Mouse (Mus musculus): ENCODE measurements around the gene Fam193a.
A peak's percentile ranks its signal among the peaks of the same experiment; 100 is the strongest.

The Fam193a gene

DNA sequence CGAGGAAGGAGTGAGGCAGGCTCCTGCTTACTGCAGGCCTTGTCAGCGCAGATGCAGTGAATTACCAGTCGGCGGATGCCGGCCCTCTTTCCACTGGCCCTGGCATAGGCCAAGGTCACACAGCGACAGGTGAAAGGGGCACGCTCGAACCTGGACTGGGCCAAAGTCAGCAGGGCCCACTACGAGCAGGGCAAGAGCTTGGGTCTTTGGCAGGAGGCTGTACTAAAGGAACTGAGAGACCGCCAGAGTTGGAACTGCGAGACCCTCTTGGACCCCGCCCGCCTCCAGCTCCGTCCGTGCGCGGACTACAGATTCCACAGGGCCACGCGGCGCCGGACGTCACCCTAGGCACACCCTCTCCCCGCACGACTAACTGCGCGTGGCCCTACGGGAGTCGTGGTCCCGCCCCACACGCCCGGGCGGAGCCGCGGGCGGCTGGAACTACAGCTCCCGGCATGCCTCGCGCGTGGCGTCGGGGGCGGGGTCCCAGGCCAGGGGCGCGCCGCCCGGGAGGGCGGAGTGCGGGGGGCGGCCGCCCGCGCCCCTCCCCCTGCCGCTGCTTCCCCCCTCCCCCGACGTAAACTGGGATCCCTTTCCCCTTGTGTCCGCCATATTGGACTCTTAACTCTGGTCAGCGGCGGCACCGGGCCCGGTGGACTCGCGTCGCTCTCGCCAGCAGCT lies at the start of gene Fam193a:
Fam193a (plus strand) TSS at position 593 of the 681 bp plus-strand sequence.
- peak; percentile 97 for DNase-seq (ENCODE audit: low spot score in 2 of 2)

DNA sequence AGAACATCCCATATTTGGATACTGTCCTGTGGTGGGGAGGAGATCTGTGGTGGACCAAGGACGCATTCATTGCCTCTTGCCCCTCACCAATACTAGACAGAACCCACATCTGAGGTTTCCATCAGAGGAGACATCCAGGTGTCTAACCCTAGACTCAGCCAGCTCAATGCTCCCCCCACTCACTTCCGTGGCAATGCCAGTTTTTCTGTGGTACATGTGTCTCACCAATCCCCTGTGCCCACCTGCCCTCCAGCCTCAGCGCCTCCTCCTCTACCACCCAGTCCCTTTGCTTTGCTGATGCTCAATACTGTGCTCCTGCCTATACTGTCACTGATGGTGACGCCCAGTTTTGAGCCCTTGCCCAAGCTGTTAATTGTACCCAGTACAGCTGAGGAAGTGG lies 48.5 kb upstream of the Fam193a start:
- no peak for DNase-seq (ENCODE audit: low spot score in 2 of 2)

- DNase-seq (ENCODE audit: low spot score in 2 of 2): no peak
Observed at GRCm38 (mm10) chr5:34325286-34325685, 44.4 kb upstream of the Fam193a start.

DNA sequence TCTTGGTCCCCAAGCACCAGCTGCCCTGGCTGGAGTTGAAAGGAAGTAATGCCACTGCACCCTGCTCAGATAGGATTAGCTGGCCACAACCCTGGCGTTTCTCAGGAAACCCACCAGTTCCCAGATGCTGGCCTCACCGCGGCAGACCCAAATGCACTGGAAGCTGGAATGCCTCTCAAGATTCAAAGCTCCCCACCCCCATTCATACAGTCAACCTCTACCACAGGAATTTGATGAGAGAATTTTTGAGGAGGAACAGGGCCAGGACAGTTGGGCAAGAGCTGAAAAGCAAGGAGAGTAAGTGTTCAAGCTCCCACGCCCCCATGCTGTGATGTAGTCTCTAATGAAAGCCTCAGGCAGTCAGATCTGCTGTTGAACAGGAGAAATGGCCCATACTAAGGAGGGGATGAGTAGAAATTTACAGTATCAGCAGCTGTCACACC lies 43.5 kb upstream of the Fam193a start:
- no peak for DNase-seq (ENCODE audit: low spot score in 2 of 2)

DNA sequence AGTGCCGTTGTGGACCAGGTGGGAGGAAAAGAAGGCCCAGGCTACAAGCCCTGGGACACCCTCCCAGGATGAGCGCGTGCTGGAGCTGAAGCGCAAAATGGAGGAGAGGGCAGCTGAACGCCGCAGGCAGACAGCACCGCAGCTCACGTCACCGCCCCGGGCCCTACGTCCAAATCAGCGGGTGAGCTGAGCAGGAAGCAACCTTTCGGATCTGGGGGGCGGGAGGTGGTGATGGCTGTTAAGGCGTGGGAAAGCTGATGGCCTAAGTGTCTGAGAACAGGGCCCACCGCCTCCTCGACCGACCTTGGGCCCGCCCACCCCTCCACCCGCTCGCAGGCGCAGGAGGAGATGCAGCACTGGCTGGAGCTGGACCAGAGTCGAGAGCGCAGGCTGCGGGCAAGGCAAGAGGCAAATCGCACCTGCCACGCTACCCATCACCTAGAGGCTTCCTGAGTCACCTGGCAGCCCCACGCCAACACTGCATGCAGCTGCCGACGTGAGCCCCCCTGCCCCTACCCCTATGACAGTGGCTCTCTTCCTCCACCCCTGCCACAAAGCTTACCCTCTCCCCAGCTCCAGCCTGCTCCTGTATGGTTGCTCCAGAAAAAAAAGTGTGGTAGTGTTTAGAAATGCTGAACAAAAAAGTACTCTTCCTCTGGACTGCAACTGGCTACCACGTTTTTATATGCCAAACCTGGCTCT lies 42.7 kb upstream of the Fam193a start:
- no peak for DNase-seq (ENCODE audit: low spot score in 2 of 2)

DNA sequence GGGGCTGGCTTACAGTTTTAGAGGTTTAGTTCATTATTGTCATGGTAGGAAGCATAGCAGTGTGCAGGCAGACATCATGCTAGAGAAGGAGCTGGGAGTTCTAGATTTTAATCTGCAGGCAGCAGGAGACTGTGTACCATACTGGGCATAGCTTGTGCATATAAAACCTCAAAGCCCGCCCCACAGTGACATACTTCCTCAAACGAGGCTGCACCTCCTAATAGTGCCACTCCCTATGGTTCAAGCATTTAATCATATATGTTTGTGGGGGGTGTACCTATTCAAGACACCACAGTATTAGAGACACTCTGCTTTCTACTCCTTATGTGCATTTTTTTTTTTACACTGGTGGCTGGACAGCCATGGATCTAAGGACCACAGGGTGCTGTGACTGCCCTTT lies 39.6 kb upstream of the Fam193a start:
- DNase-seq (ENCODE audit: low spot score in 2 of 2): no peak

- no peak for DNase-seq (ENCODE audit: low spot score in 2 of 2)
Observed at GRCm38 (mm10) chr5:34334081-34334480, 35.7 kb upstream of the Fam193a start.

GRCm38 (mm10) chr5:34335539-34336096 lies 34.1 kb upstream of the Fam193a start:
- DNase-seq (ENCODE audit: low spot score in 2 of 2): no peak

GRCm38 (mm10) chr5:34336097-34336774 lies 33.5 kb upstream of the Fam193a start, which contains the start of gene Rnf4:
Gene Rnf4, plus strand, starts transcription at chr5:34336289.
- DNase-seq (ENCODE audit: low spot score in 2 of 2): peak; percentile 98 to 99

DNA sequence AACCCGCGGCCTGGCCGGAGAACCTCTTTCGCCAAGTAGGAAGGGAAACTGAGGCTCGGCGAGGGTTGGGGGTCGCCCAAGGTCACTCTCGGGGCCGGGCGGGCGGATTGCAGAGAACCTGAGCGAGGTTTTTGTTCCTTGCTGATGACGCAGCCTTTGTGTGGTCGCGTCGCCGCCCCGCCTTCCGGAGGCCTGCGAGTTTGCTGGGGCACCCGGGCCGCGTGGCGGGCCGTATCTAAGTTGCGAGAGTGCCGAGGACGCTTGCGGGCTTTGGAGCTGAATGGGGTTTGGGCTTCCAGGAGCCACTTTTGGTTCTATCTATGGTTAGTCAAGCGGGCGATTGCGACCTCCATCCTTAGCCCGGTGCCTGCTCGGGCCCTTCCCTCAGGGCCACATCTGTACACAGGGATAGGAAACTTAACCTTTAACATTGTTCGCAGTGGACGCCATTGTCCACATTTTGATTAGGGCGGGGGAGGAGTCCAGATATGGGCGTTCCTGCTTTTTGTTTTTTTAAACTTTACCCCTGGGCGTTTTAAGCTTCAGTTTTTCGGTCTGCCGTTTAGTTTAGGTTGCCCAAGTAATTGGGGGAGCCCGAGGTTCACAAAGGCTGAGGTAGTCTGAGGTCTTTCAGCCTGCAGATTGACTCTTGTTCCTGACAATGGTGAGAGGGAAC lies 32.8 kb upstream of the Fam193a start:
- peak; percentile 59 to 68 for DNase-seq (ENCODE audit: low spot score in 2 of 2)

- DNase-seq (ENCODE audit: low spot score in 2 of 2): no peak
Observed at GRCm38 (mm10) chr5:34340246-34340645, 29.5 kb upstream of the Fam193a start.

GRCm38 (mm10) chr5:34352084-34352631 lies 17.6 kb upstream of the Fam193a start:
- DNase-seq (ENCODE audit: low spot score in 2 of 2): no peak

- DNase-seq (ENCODE audit: low spot score in 2 of 2): no peak
Observed at GRCm38 (mm10) chr5:34360261-34360660, 9.5 kb upstream of the Fam193a start.

- DNase-seq (ENCODE audit: low spot score in 2 of 2): no peak
Observed at GRCm38 (mm10) chr5:34363115-34363514, 6.6 kb upstream of the Fam193a start.

DNA sequence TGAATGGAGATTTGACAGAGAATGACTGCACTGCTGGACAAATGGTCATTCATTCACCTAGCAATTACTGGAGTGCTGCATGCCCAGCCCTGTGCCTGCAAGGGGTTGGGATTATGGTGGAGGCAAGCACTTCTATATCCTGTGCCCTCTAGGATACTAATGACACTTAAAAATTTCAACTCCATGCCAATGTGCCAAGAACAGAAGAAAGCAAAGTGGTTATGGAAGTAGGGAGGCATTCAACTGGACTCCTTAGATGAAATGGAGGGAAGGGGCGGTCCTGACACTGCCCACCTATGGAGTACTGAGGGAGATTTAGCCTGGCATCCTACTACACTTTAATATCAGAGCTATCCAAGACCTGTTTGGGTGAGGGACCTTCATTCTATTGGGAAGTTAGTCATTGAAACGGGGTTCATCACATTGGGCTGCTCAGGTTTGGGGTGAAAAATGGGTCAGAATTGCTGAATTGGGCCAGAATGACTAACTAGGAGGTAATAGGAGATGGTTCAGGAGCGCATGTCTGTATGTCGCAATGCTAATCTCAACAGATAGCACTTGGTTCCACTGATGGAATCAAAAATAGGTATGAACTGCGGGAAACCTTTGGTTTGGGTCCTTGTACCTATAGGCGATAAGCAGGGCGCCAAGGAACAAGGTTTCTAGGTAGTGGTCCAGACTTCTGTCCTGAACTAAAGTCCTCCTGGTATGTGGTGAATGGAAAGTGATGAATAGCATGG lies 1.0 kb upstream of the Fam193a start:
- DNase-seq (ENCODE audit: low spot score in 2 of 2): no peak

- DNase-seq (ENCODE audit: low spot score in 2 of 2): peak; percentile 11 to 23
Observed at GRCm38 (mm10) chr5:34370022-34370823, 490 bp downstream of the Fam193a start.

- DNase-seq (ENCODE audit: low spot score in 2 of 2): no peak
Observed at GRCm38 (mm10) chr5:34370840-34371239, 1.1 kb downstream of the Fam193a start.

DNA sequence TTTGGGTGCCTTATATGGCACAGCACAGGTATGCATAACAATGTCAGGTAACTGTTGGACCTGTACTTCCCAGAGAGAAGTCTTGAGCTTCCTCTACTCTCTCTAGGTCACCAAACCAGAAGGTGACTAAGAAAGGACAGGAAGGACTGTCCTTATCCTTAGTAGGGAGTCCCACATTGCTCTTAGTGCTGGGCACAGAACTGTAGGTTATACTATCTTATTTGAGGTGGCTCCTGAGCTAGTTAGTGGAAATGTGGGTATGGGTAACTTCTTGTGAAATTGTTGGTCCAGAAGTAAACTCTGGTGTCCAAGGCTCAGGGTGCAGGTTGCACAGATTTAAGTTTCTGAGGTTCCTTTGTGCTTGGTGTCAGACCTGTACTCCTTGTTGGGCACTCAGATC lies 2.4 kb downstream of the Fam193a start:
- no peak for DNase-seq (ENCODE audit: low spot score in 2 of 2)

GRCm38 (mm10) chr5:34372541-34372940 lies 2.8 kb downstream of the Fam193a start:
- no peak for DNase-seq (ENCODE audit: low spot score in 2 of 2)

DNA sequence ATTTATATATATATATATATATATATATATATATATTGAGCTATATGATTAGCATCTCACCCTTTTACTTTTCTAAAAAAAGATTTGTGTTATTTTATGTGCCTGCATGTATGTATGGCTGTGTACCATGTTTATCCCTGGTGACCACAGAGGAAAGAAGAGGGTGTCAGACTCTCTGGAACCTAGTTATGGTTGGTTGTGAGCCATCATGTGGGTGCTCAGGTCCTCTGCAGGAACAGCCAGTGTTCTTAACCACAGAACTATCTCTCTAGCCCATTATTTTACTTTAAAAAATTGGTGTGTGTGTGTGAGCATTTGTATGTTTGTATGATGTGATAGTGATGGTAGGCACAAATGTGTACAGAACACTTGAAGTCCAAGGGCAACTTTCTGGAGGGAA lies 9.1 kb downstream of the Fam193a start:
- DNase-seq (ENCODE audit: low spot score in 2 of 2): no peak

All from spleen, postnatal 36 days (tissue).